Mouse (Mus musculus) heart, embryonic 13.5 days (tissue): ENCODE measurements around the gene Cpox. TPM values are rescaled to one million over a fixed set of nuclear protein-coding genes. Genes with fewer than 3 reads are reported as not detected.

ENCODE experiments used
- ATAC-seq: fragments of 200-750 bp; cut with Nextera tagmentation; 2 replicates; pipeline ENCODE4 v1.8.0; 2017; ENCODE audit warnings: moderate TSS enrichment; ENCODE audit not compliant: insufficient number of reproducible peaks, low FRiP score, low TSS enrichment; ENCODE audit errors: extremely low read depth
- H3K27ac ChIP-seq: fragments of 300-500 bp; sonication (generic); replicated peaks from 2 replicates; pipeline ENCODE4 v1.5.1; 2015; ENCODE audit warnings: moderate library complexity, mild to moderate bottlenecking, inconsistent platforms
- H3K27me3 ChIP-seq: fragments of 300-500 bp; sonication (generic); replicated peaks from 2 replicates; pipeline ENCODE4 v1.6.1; 2015; ENCODE audit warnings: mild to moderate bottlenecking, inconsistent platforms
- H3K36me3 ChIP-seq: fragments of 300-500 bp; sonication (generic); 2 replicates; pipeline ENCODE4 v1.6.1; 2015; ENCODE audit warnings: mild to moderate bottlenecking, inconsistent platforms
- H3K4me1 ChIP-seq: fragments of 300-500 bp; sonication (generic); 2 replicates; pipeline ENCODE4 v1.6.1; 2015; ENCODE audit warnings: inconsistent platforms
- H3K4me2 ChIP-seq: fragments of 300-500 bp; sonication (generic); 2 replicates; pipeline ENCODE4 v1.6.1; 2015; ENCODE audit warnings: inconsistent platforms, mild to moderate bottlenecking, moderate library complexity
- H3K4me3 ChIP-seq: fragments of 300-500 bp; sonication (generic); 2 replicates; pipeline ENCODE4 v1.5.1; 2015; ENCODE audit warnings: moderate library complexity, mild to moderate bottlenecking, inconsistent platforms
- H3K9ac ChIP-seq: fragments of 300-500 bp; sonication (generic); 2 replicates; pipeline ENCODE4 v1.6.1; 2015; ENCODE audit warnings: inconsistent platforms, mild to moderate bottlenecking, moderate library complexity
- H3K9me3 ChIP-seq: fragments of 300-500 bp; sonication (generic); 2 replicates; pipeline ENCODE4 v1.6.1; 2016; ENCODE audit warnings: inconsistent platforms
- WGBS: fragments of 180-500 bp; shearing (Covaris S2); methylation state at CpG from one replicate; pipeline ENCODE4 v1.1.7; 2015; ENCODE audit warnings: mixed read lengths; 5-methylcytosine and 5-hydroxymethylcytosine counted together
- polyA plus RNA-seq: library from polyadenylated mRNA; unstranded; fragments of >200 nt; fragmentation: Nextera tagmentation; extraction: Ambion mirVana; gene quantifications from 2 replicates; pipeline ENCODE4 v1.2.1, GENCODE M21; 2015

Cpox gene
- polyA plus RNA-seq, result 26.9 and 37.8 TPM in 2 replicates

GRCm38 (mm10) chr16:58669917-58670630, at the start of gene Cpox:
TSS of gene Cpox (plus strand) at chr16:58670292.
- Histone ChIP-seq H3K4me3 (peak within 1 kb of the TSS; percentile 97), H3K9me3 (no peaks in the 10 kb centered on the region), H3K9ac (peak within 1 kb of the TSS; percentile 94), H3K27ac (peak within 1 kb of the TSS; percentile 91), H3K4me1 (peaks cover 30% of the 10 kb centered on the region), H3K36me3 (peaks cover 28% of the 10 kb centered on the region), H3K4me2 (peak within 1 kb of the TSS; percentile 91), H3K27me3 (no peaks in the 10 kb centered on the region)
- under 1% methylated on average over 51 of the region's 51 CpGs for WGBS
- ATAC-seq, result peak; percentile 96

DNA sequence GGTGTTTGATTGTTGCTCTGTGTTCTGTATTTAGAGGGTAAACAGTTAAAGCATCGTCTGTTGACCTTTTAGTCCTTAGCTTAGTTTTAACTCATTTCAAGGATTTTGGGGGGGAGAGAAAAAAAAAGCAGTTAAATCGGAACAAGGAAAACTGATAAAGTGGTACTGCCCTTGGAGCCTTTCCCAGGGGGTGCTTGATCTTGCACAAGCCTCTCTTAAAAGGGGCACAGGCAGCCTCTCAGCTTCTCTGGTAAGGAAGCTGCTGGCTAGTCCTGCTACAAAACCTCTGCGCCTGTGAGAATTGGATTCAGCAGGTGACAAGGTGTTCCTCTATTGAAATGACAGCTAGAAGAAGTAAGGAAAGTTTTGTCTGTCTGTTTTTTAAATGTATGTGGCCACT, 47.7 kb upstream of the Cpox start:
- Histone ChIP-seq H3K36me3 (no peaks in the 10 kb centered on the region), H3K4me2 (no peak overlapping the region), H3K9ac (no peak overlapping the region), H3K9me3 (no peaks in the 10 kb centered on the region), H3K4me1 (no peaks in the 10 kb centered on the region), H3K4me3 (no peak overlapping the region), H3K27me3 (no peaks in the 10 kb centered on the region), H3K27ac (no peak overlapping the region)
- WGBS, result 69% methylated on average over 3 of the region's 3 CpGs
- ATAC-seq, result no peak

DNA sequence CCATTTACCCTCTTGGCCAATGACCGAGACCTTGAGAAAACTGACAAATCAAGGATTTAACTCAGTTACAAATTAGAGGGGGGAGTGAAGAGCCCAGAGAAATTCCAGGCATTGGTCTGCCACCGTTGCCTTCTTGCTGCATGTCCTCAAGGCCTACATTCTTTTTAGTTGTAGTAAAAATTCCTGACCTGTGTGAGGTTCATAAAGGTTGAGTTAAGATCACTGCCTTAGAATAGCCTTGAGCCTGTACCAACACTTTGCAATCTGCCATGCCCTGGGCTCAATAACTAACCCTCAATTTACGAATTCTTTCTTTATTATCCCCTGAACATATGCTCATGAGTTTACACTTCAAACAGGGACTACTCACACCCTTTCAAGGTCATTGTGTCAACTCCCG, 47.0 kb upstream of the Cpox start:
- Histone ChIP-seq H3K36me3 (no peaks in the 10 kb centered on the region), H3K9me3 (no peaks in the 10 kb centered on the region), H3K27me3 (no peaks in the 10 kb centered on the region), H3K9ac (no peak overlapping the region), H3K4me2 (no peak overlapping the region), H3K27ac (no peak overlapping the region), H3K4me3 (no peak overlapping the region), H3K4me1 (no peaks in the 10 kb centered on the region)
- ATAC-seq, result no peak
- 57% methylated on average over 4 of the region's 4 CpGs for WGBS

GRCm38 (mm10) chr16:58623944-58624343, 46.1 kb upstream of the Cpox start:
- no peaks in the 10 kb centered on the region for H3K9me3 ChIP-seq
- no peak overlapping the region for H3K4me3 ChIP-seq
- H3K27ac ChIP-seq, result no peak overlapping the region
- H3K4me2 ChIP-seq, result no peak overlapping the region
- H3K9ac ChIP-seq, result no peak overlapping the region
- 78% methylated on average over 6 of the region's 6 CpGs for whole genome bisulfite sequencing
- H3K4me1 ChIP-seq, result no peaks in the 10 kb centered on the region
- no peaks in the 10 kb centered on the region for H3K36me3 ChIP-seq
- ATAC-seq, result no peak
- no peaks in the 10 kb centered on the region for H3K27me3 ChIP-seq

DNA sequence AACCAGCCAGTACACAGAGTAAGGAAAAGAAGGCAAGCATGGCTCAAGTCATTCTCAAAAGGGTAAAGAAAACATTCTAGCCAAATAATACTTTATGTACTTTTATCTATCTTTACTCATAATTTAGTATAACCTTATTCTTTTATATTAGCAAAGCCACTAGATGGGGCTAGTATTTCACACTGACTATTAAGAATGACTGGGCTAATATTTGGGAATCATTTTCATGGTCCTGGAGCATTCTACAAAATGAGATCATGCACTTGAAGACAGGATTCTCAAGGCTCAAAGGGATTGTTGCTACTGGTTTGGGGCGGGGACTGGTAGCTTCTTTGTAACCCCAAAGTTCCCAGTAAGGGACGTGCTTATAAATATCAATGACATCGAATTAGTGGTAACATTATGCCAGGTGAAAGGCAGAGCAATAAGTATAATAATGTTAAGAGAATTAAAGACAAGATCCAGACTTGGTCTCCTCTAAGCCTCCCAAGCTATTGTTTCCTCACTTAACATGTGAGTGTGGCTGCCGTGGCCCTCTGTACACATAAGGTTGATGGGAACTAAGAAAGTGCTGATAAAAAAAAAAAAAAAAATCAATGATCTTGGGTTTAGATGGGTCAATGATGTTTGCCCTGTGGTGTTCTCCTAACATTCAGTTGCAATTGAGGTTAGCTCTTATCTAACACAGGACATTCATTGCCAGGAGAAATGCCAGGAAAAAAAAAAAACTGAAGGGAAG, 42.3 kb upstream of the Cpox start:
- Histone ChIP-seq H3K4me2 (no peak overlapping the region), H3K9ac (no peak overlapping the region)
- 85% methylated on average over 4 of the region's 4 CpGs for WGBS

DNA sequence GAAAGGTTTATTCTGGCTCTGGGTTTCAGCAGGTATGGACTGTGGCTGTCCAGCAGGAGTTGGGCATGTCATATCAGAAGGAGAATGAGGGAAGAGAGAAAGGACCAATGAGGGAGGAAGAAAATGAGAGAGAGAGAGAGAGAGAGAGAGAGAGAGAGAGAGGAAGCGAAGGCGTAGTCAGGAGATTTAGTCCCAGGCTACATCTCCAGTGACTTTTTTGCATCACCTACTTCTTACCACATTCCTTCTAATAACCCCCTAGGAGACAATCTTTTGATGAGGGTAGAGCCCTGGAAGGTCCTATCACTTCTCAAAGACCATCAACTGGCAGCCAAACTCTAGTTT, 41.8 kb upstream of the Cpox start:
- WGBS, result 100% methylated on average over 2 of the region's 2 CpGs
- ATAC-seq, result no peak
- Histone ChIP-seq H3K4me3 (no peak overlapping the region), H3K27me3 (no peaks in the 10 kb centered on the region), H3K9me3 (no peaks in the 10 kb centered on the region), H3K27ac (no peak overlapping the region), H3K9ac (no peak overlapping the region), H3K36me3 (no peaks in the 10 kb centered on the region), H3K4me2 (no peak overlapping the region), H3K4me1 (no peaks in the 10 kb centered on the region)

More for the DNA sequence above, 42.3 kb upstream of the Cpox start:
- ATAC-seq, result no peak
- H3K27ac ChIP-seq, result no peak overlapping the region
- no peaks in the 10 kb centered on the region for H3K36me3 ChIP-seq
- no peaks in the 10 kb centered on the region for H3K9me3 ChIP-seq
- no peak overlapping the region for H3K4me3 ChIP-seq
- no peaks in the 10 kb centered on the region for H3K27me3 ChIP-seq
- no peaks in the 10 kb centered on the region for H3K4me1 ChIP-seq

GRCm38 (mm10) chr16:58628968-58629367, 41.1 kb upstream of the Cpox start:
- H3K36me3 ChIP-seq, result no peaks in the 10 kb centered on the region
- no peak for ATAC-seq
- no peaks in the 10 kb centered on the region for H3K27me3 ChIP-seq
- 72% methylated on average over 5 of the region's 5 CpGs for WGBS
- H3K4me3 ChIP-seq, result no peak overlapping the region
- H3K9me3 ChIP-seq, result no peaks in the 10 kb centered on the region
- H3K9ac ChIP-seq, result no peak overlapping the region
- no peak overlapping the region for H3K4me2 ChIP-seq
- no peak overlapping the region for H3K27ac ChIP-seq
- no peaks in the 10 kb centered on the region for H3K4me1 ChIP-seq

- H3K4me1 ChIP-seq, result no peaks in the 10 kb centered on the region
These were observed 40.4 kb upstream of the Cpox start for GRCm38 (mm10) chr16:58629736-58630135.

DNA sequence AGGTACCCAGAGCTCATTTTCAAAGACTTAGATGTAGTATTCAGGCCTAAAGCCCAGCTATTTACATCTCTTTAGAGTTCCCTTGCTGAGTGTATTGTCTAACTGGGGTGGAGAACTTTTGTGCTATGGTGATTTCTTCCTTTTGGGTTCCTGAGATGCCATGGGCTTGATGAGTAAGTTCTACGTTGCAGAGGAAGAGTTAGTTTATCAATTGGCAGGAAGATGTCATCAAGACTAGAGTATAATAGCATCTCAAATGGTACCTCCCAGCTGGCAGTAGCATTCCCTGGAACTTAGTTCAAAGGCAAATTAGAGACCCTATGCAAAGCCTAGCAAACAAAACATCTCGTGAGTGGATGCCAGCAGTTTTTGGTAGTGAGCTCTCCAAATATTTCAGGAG, 34.2 kb upstream of the Cpox start:
- Histone ChIP-seq H3K4me2 (no peak overlapping the region), H3K27ac (no peak overlapping the region), H3K27me3 (no peaks in the 10 kb centered on the region), H3K9ac (no peak overlapping the region), H3K9me3 (no peaks in the 10 kb centered on the region), H3K36me3 (no peaks in the 10 kb centered on the region), H3K4me3 (no peak overlapping the region), H3K4me1 (0 out of 2 replicates have a peak, but pooled peaks cover 5% of the 10 kb centered on the region)
- WGBS, result 64% methylated on average over 2 of the region's 2 CpGs
- ATAC-seq, result no peak

More at GRCm38 (mm10) chr16:58629736-58630135, 40.4 kb upstream of the Cpox start:
- no peak overlapping the region for H3K4me2 ChIP-seq
- WGBS, result 58% methylated on average over 2 of the region's 2 CpGs
- no peaks in the 10 kb centered on the region for H3K27me3 ChIP-seq
- H3K9ac ChIP-seq, result no peak overlapping the region
- H3K9me3 ChIP-seq, result no peaks in the 10 kb centered on the region
- ATAC-seq, result no peak
- no peaks in the 10 kb centered on the region for H3K36me3 ChIP-seq
- no peak overlapping the region for H3K27ac ChIP-seq
- no peak overlapping the region for H3K4me3 ChIP-seq

DNA sequence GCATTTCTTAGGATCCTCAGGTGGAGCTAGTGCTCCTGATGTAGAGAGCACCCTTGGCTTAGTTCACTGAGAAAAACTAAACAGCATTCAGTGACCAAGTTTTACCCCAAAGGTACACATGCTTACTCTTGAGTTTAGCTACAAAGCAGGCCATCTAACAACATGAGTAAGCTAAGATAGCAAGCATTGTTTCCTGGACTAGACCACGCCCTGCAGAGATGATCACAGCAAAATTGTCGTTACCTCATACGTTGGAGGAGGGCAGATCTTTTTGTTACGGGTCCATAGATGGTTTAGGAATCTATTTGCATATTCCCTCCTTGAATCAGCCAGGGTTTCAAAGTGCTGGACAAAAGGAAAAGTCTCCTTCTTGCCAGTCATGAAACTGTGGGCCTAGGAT, 32.6 kb upstream of the Cpox start:
- no peaks in the 10 kb centered on the region for H3K27me3 ChIP-seq
- no peak overlapping the region for H3K4me2 ChIP-seq
- no peak overlapping the region for H3K9ac ChIP-seq
- H3K36me3 ChIP-seq, result no peaks in the 10 kb centered on the region
- no peak overlapping the region for H3K4me3 ChIP-seq
- WGBS, result 63% methylated on average over 4 of the region's 4 CpGs
- H3K4me1 ChIP-seq, result 0 out of 2 replicates have a peak, but pooled peaks cover 5% of the 10 kb centered on the region
- no peak overlapping the region for H3K27ac ChIP-seq
- no peaks in the 10 kb centered on the region for H3K9me3 ChIP-seq
- ATAC-seq, result peak; percentile 63; the same call in 1 of the 2 replicates

- 80% methylated on average over 7 of the region's 7 CpGs for WGBS
- 0 out of 2 replicates have a peak, but pooled peaks cover 5% of the 10 kb centered on the region for H3K4me1 ChIP-seq
- no peaks in the 10 kb centered on the region for H3K9me3 ChIP-seq
- H3K4me3 ChIP-seq, result no peak overlapping the region
- no peak for ATAC-seq
- no peaks in the 10 kb centered on the region for H3K27me3 ChIP-seq
- H3K4me2 ChIP-seq, result no peak overlapping the region
- no peak overlapping the region for H3K27ac ChIP-seq
- H3K36me3 ChIP-seq, result no peaks in the 10 kb centered on the region
- H3K9ac ChIP-seq, result no peak overlapping the region
These were observed 32.1 kb upstream of the Cpox start for GRCm38 (mm10) chr16:58638016-58638415.
